Mouse (Mus musculus) frontal cortex, postnatal 36 days (tissue): ENCODE data around the gene Nipa1.

Experiments
- DNase-seq, 2 experiments: peaks; one replicate each; pipeline ENCODE4 v3.0.0; 2022; ENCODE audit warnings: low spot score in 2 of 2

The Nipa1 gene

DNA sequence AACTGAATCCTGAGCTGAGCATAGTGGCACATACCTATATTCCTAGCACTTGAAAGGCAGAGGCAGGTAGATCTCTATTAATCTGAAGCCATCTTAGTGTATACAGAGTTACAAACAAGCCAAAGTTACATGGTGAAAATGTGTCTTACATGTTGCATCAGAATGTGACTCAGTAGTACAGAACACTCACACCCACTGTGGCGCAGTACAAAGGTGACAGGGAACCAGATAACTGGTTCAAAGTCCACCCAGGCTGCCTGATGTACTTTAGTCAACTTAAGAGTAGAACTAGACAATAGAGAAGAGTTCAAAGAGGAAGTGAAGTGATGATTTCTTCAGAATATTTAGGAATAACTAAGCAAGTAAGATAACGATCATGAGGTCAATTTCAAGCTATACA is 84.7 kb downstream of the Nipa1 start:
- DNase-seq = no peak

DNA sequence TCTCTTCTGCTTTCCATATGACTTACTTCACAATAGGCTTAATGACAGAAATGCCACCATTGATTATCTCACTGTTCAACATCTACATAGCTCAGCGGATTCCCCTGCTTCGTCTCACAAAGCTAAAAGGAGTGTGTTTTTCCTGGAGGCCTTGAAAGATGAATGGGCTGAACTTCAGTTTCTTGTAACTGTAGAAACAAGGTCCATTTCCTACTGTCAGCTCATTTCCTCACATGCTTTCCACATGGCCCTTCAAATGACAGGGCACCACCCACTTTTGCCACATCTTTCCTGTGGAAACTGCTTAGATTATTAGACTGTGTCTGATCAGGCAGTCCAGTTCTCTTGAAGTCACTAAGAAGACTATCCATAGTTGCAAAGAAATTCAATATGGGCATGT is 91.1 kb downstream of the Nipa1 start:
- no peak for DNase-seq
